ENCODE assay signal across 27 mouse cellular contexts in genomic region chr1:150416006-150416405, GRCm38 (mm10). TPM values are rescaled to one million over a fixed set of nuclear protein-coding genes. Genes with fewer than 3 reads are reported as not detected.
"Had no signal": no experiment of that assay in that cellular context is flagged by ENCODE, and none has a peak within 500 bp of the region (broad histone marks: within the 10 kb centered on the region; RNA-seq: fewer than 3 reads in every experiment).

No protein-coding gene starts in this region.

- DNase-seq: gastrocnemius, adult 2 months; gastrocnemius, postnatal 10 days; gastrocnemius, postnatal 25 days; heart, adult 11 months; heart, adult 2 months; heart, postnatal 14 days; heart, postnatal 36 days; kidney, adult 2 months; kidney, adult 9 months; kidney, postnatal 14 days; kidney, postnatal 36 days; layer of hippocampus, adult 9-11 months; layer of hippocampus, postnatal 36 days; liver; liver, embryonic 13.5 days had no signal

- ATAC-seq: hindbrain, postnatal 0 days; intestine, embryonic 16.5 days had no signal

- H3K4me3 ChIP-seq: gastrocnemius, adult 2 months; heart, adult 2 months; heart, embryonic 13.5 days; heart, embryonic 15.5 days; hindbrain, embryonic 13.5 days; hindbrain, embryonic 15.5 days; kidney, embryonic 15.5 days; limb, embryonic 10.5 days; limb, embryonic 12.5 days; liver, embryonic 13.5 days; liver, embryonic 15.5 days had no signal

- H3K27ac ChIP-seq: gastrocnemius, adult 2 months; heart, adult 2 months; heart, embryonic 13.5 days; heart, embryonic 15.5 days; hindbrain, embryonic 13.5 days; hindbrain, embryonic 15.5 days; hindbrain, postnatal 0 days; kidney, embryonic 15.5 days; kidney, postnatal 0 days; limb, embryonic 10.5 days; limb, embryonic 12.5 days; liver, embryonic 13.5 days; liver, embryonic 15.5 days had no signal

RNA-seq across cellular contexts. Expression of gene Prg4, which starts 50.0 kb away (rescaled TPM):
- total RNA-seq: hematopoietic stem cell, adult 5-6 weeks had no signal
